Mouse (Mus musculus): ENCODE results near the gene Tbk1. TPM values are rescaled to one million over a fixed set of nuclear protein-coding genes. Genes with fewer than 3 reads are reported as not detected.

Gene Tbk1
- 29.8 and 30.1 TPM in 2 replicates for polyA plus RNA-seq (2016; fragmentation: Nextera tagmentation; extraction: Ambion mirVana)

- DNase-seq (ENCODE audit: low spot score), result peak; percentile 94
- Histone ChIP-seq H3K4me3 (peak within 1 kb of the TSS; percentile 92), H3K27me3 (replicated peaks; ENCODE audit: low read depth, poor library complexity, severe bottlenecking) (no peaks in the 10 kb centered on the region), H3K4me1 (peaks cover 13% of the 10 kb centered on the region), H3K9me3 (no peaks in the 10 kb centered on the region), H3K27ac (replicated peaks) (peak within 1 kb of the TSS; percentile 93), H3K36me3 (replicated peaks) (peaks cover 60% of the 10 kb centered on the region)
- under 1% methylated on average over 58 of the region's 58 CpGs for WGBS
Measured at GRCm38 (mm10) chr10:121586675-121587370, at the start of gene Tbk1. Gene Tbk1, minus strand, starts transcription at chr10:121586787.

- DNase-seq (ENCODE audit: low spot score), result no peak
- Histone ChIP-seq H3K27ac (replicated peaks) (no peak overlapping the region), H3K36me3 (replicated peaks) (no peaks in the 10 kb centered on the region), H3K9me3 (no peaks in the 10 kb centered on the region), H3K4me1 (peaks cover 6% of the 10 kb centered on the region), H3K4me3 (no peak overlapping the region), H3K27me3 (replicated peaks; ENCODE audit: low read depth, poor library complexity, severe bottlenecking) (peaks cover 16% of the 10 kb centered on the region)
- 89% methylated on average over 6 of the region's 6 CpGs for WGBS
Measured at GRCm38 (mm10) chr10:121636276-121636675, 49.7 kb upstream of the Tbk1 start.

GRCm38 (mm10) chr10:121634159-121634558 lies 47.6 kb upstream of the Tbk1 start:
- no peak for DNase-seq (ENCODE audit: low spot score)
- Histone ChIP-seq H3K27ac (replicated peaks) (no peak overlapping the region), H3K9me3 (no peaks in the 10 kb centered on the region), H3K36me3 (replicated peaks) (no peaks in the 10 kb centered on the region), H3K27me3 (replicated peaks; ENCODE audit: low read depth, poor library complexity, severe bottlenecking) (no peaks in the 10 kb centered on the region), H3K4me3 (no peak overlapping the region), H3K4me1 (no peaks in the 10 kb centered on the region)
- WGBS, result 46% methylated on average over 1 of the region's 1 CpGs

- H3K27me3 ChIP-seq (replicated peaks; ENCODE audit: low read depth, poor library complexity, severe bottlenecking), result no peaks in the 10 kb centered on the region
- no peak for DNase-seq (ENCODE audit: low spot score)
- H3K36me3 ChIP-seq (replicated peaks), result no peaks in the 10 kb centered on the region
- no peak overlapping the region for H3K4me3 ChIP-seq
- H3K4me1 ChIP-seq, result peaks cover 17% of the 10 kb centered on the region
- 88% methylated on average over 6 of the region's 6 CpGs for WGBS
- no peaks in the 10 kb centered on the region for H3K9me3 ChIP-seq
- no peak overlapping the region for H3K27ac ChIP-seq (replicated peaks)
Measured at GRCm38 (mm10) chr10:121628561-121629040, 42.0 kb upstream of the Tbk1 start.

- Histone ChIP-seq H3K36me3 (replicated peaks) (peaks cover 8% of the 10 kb centered on the region), H3K9me3 (no peaks in the 10 kb centered on the region), H3K4me1 (peaks cover 17% of the 10 kb centered on the region), H3K27ac (replicated peaks) (no peak overlapping the region; the same call in 1 of the 2 replicates), H3K4me3 (peak overlapping the region; percentile 88), H3K27me3 (replicated peaks; ENCODE audit: low read depth, poor library complexity, severe bottlenecking) (no peaks in the 10 kb centered on the region)
- WGBS, result 87% methylated on average over 10 of the region's 10 CpGs
- DNase-seq (ENCODE audit: low spot score), result no peak
Measured at GRCm38 (mm10) chr10:121627216-121627852, 40.7 kb upstream of the Tbk1 start.

- peak; percentile 99 for DNase-seq (ENCODE audit: low spot score)
- peak within 1 kb of the TSS; percentile 88 for H3K4me3 ChIP-seq
- H3K27ac ChIP-seq (replicated peaks), result peak within 1 kb of the TSS; percentile 96
- peaks cover 17% of the 10 kb centered on the region for H3K4me1 ChIP-seq
- no peaks in the 10 kb centered on the region for H3K27me3 ChIP-seq (replicated peaks; ENCODE audit: low read depth, poor library complexity, severe bottlenecking)
- WGBS, result under 1% methylated on average over 70 of the region's 70 CpGs
- peaks cover 18% of the 10 kb centered on the region for H3K36me3 ChIP-seq (replicated peaks)
- no peaks in the 10 kb centered on the region for H3K9me3 ChIP-seq
Measured at GRCm38 (mm10) chr10:121626186-121626882, 39.7 kb upstream of the Tbk1 start, which contains the start of gene Xpot. Gene Xpot, minus strand, starts transcription at chr10:121626332.

GRCm38 (mm10) chr10:121625407-121626185 lies 39.0 kb upstream of the Tbk1 start:
- Histone ChIP-seq H3K4me3 (peak overlapping the region; percentile 88), H3K36me3 (replicated peaks) (peaks cover 25% of the 10 kb centered on the region), H3K27me3 (replicated peaks; ENCODE audit: low read depth, poor library complexity, severe bottlenecking) (no peaks in the 10 kb centered on the region), H3K9me3 (no peaks in the 10 kb centered on the region), H3K27ac (replicated peaks) (peak overlapping the region; percentile 96), H3K4me1 (peaks cover 17% of the 10 kb centered on the region)
- WGBS, result under 1% methylated on average over 41 of the region's 41 CpGs
- no peak for DNase-seq (ENCODE audit: low spot score)

GRCm38 (mm10) chr10:121625006-121625405 lies 38.4 kb upstream of the Tbk1 start:
- Histone ChIP-seq H3K27me3 (replicated peaks; ENCODE audit: low read depth, poor library complexity, severe bottlenecking) (no peaks in the 10 kb centered on the region), H3K9me3 (no peaks in the 10 kb centered on the region), H3K36me3 (replicated peaks) (peaks cover 31% of the 10 kb centered on the region), H3K4me1 (peaks cover 17% of the 10 kb centered on the region), H3K4me3 (peak overlapping the region; percentile 88), H3K27ac (replicated peaks) (peak overlapping the region; percentile 96)
- 32% methylated on average over 9 of the region's 9 CpGs for WGBS
- no peak for DNase-seq (ENCODE audit: low spot score)

- Histone ChIP-seq H3K27ac (replicated peaks) (no peak overlapping the region), H3K9me3 (no peaks in the 10 kb centered on the region), H3K4me1 (peaks cover 17% of the 10 kb centered on the region), H3K4me3 (no peak overlapping the region), H3K36me3 (replicated peaks) (peaks cover 45% of the 10 kb centered on the region), H3K27me3 (replicated peaks; ENCODE audit: low read depth, poor library complexity, severe bottlenecking) (no peaks in the 10 kb centered on the region)
- DNase-seq (ENCODE audit: low spot score), result no peak
- 92% methylated on average over 7 of the region's 7 CpGs for WGBS
Measured at GRCm38 (mm10) chr10:121623670-121624069, 37.1 kb upstream of the Tbk1 start.

- Histone ChIP-seq H3K4me1 (peaks cover 17% of the 10 kb centered on the region), H3K36me3 (replicated peaks) (peaks cover 57% of the 10 kb centered on the region), H3K27ac (replicated peaks) (no peak overlapping the region), H3K27me3 (replicated peaks; ENCODE audit: low read depth, poor library complexity, severe bottlenecking) (no peaks in the 10 kb centered on the region), H3K9me3 (no peaks in the 10 kb centered on the region), H3K4me3 (no peak overlapping the region)
- 90% methylated on average over 6 of the region's 6 CpGs for WGBS
- no peak for DNase-seq (ENCODE audit: low spot score)
Measured at GRCm38 (mm10) chr10:121622431-121622830, 35.8 kb upstream of the Tbk1 start.

GRCm38 (mm10) chr10:121615935-121616334 lies 29.3 kb upstream of the Tbk1 start:
- peaks cover 99% of the 10 kb centered on the region for H3K36me3 ChIP-seq (replicated peaks)
- no peak overlapping the region for H3K27ac ChIP-seq (replicated peaks)
- no peak for DNase-seq (ENCODE audit: low spot score)
- 47% methylated on average over 7 of the region's 7 CpGs for WGBS
- no peaks in the 10 kb centered on the region for H3K9me3 ChIP-seq
- H3K27me3 ChIP-seq (replicated peaks; ENCODE audit: low read depth, poor library complexity, severe bottlenecking), result no peaks in the 10 kb centered on the region
- no peak overlapping the region for H3K4me3 ChIP-seq
- H3K4me1 ChIP-seq, result no peaks in the 10 kb centered on the region

Data from embryonic facial prominence, embryonic 10.5 days (tissue).